ENCODE assay signal across 25 mouse cellular contexts in the genomic region with DNA sequence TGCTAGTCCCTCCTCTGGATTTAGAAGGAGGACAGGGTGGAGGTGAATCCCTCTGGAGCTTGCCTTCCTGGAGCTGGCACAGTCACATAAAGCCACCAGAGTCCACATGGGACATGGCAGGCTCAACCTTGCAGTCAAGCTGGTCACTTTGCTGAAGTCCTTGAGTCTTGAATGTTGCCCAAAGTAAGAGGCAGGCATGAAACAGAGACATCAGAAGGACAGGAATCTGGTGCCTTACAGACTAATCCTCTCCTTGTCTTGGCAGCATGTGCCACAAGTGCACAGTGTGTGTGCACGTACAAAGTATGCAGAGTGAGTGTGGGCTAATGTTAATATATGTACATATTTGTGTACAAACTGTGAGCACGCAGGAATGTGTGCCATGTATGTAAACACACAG.
"Had no signal": no experiment of that assay in that cellular context is flagged by ENCODE, and none has a peak within 500 bp of the region (broad histone marks: within the 10 kb centered on the region; RNA-seq: fewer than 3 reads in every experiment).

No protein-coding gene starts in this region.

- H3K4me2 ChIP-seq: heart, embryonic 13.5 days; heart, embryonic 15.5 days; hindbrain, embryonic 12.5 days; hindbrain, embryonic 14.5 days; intestine, embryonic 15.5 days; limb, embryonic 12.5 days; liver, embryonic 13.5 days had no signal

- H3K27ac ChIP-seq: gastrocnemius, adult 2 months; heart, adult 2 months; heart, embryonic 13.5 days; heart, embryonic 15.5 days; hindbrain, embryonic 10.5 days; hindbrain, embryonic 12.5 days; hindbrain, embryonic 14.5 days; intestine, embryonic 15.5 days; layer of hippocampus, adult 2 months; left cerebral cortex, adult 2 months; limb, embryonic 10.5 days; limb, embryonic 12.5 days; liver, embryonic 13.5 days had no signal

- H3K9me3 ChIP-seq: heart, embryonic 13.5 days; heart, embryonic 15.5 days; hindbrain, embryonic 10.5 days; hindbrain, embryonic 12.5 days; intestine, embryonic 15.5 days; limb, embryonic 10.5 days; limb, embryonic 12.5 days; liver, embryonic 13.5 days had no signal

- DNase-seq: gastrocnemius, adult 2 months; gastrocnemius, postnatal 10 days; gastrocnemius, postnatal 25 days; heart, postnatal 14 days; heart, postnatal 4 days; kidney, adult 18-20 months; kidney, adult 8-10 months; kidney, postnatal 10 days; kidney, postnatal 25 days; kidney, postnatal 4 days; liver, embryonic 13.5 days had no signal

- H3K4me1 ChIP-seq: heart, embryonic 15.5 days; hindbrain, embryonic 12.5 days; intestine, embryonic 15.5 days; limb, embryonic 10.5 days; limb, embryonic 12.5 days; liver, embryonic 13.5 days had no signal

- ATAC-seq: hindbrain, embryonic 16.5 days; inflammation-experienced regulatory T-cells, adult 6 months; intestine, embryonic 15.5 days; intestine, postnatal 0 days had no signal

- H3K9ac ChIP-seq: heart, embryonic 13.5 days; heart, embryonic 15.5 days; hindbrain, embryonic 12.5 days; hindbrain, embryonic 14.5 days; intestine, embryonic 15.5 days; limb, embryonic 12.5 days; liver, embryonic 13.5 days had no signal

- H3K4me3 ChIP-seq: gastrocnemius, adult 2 months; heart, adult 2 months; heart, embryonic 13.5 days; heart, embryonic 15.5 days; hindbrain, embryonic 10.5 days; hindbrain, embryonic 12.5 days; intestine, embryonic 15.5 days; layer of hippocampus, adult 2 months; left cerebral cortex, adult 2 months; limb, embryonic 10.5 days; limb, embryonic 12.5 days; liver, embryonic 13.5 days had no signal

- H3K27me3 ChIP-seq: heart, embryonic 13.5 days; heart, embryonic 15.5 days; hindbrain, embryonic 12.5 days; intestine, embryonic 15.5 days; limb, embryonic 12.5 days; liver, embryonic 13.5 days had no signal

- H3K36me3 ChIP-seq: heart, embryonic 15.5 days had no signal
